Mouse (Mus musculus) megakaryocyte, embryonic 14.5 days (primary cell): ENCODE data around the gene P3h3.

Experiments used
- FLI1 ChIP-seq: IDR thresholded peaks from 2 replicates; pipeline ENCODE4 v1.6.1; 2012; ENCODE audit warnings: low read length, inconsistent platforms, mixed read lengths
- GATA1 ChIP-seq: IDR thresholded peaks from 3 replicates; pipeline ENCODE4 v1.6.1; 2012; ENCODE audit warnings: mixed read lengths, low read length, inconsistent platforms, borderline replicate concordance

DNA sequence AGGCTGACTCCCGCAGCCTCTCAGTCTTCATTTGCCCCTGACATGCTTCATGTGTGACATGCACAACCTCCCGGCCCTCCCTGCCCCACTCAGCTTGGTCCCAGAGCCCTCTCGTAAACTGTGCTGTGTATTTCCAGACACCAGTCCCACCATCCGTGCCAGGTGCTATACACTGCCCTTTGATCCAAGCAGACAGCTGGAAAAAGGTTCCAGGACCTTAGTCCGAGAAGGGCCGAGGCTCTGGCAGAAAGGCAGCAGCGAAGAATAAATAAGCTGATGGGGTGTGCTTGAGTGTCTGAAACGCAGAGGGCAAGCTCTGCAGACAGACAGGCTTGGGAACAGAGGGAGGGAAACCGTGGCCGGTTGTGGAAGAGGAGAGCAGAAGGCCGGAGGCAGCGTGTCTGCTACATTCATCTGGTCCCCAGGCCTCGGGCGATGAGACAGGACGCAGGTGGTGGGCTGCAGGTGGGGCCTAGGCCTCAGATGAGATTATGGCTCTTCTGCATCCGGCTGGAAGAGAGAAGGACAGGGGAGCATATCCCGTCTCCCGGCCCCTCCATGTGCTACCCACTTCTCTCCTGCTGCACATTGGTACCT lies 8.3 kb upstream of the P3h3 start:
- TF ChIP-seq FLI1: no peak
- TF ChIP-seq GATA1: no peak
